Mouse (Mus musculus) adrenal gland, adult 8-10 months (tissue): ENCODE data around the gene Hnrnpf. TPM values are rescaled to one million over a fixed set of nuclear protein-coding genes. Genes with fewer than 3 reads are reported as not detected.

Experiments
- DNase-seq: peaks from one replicate; pipeline ENCODE4 v3.0.0; 2022
- microRNA-seq, 2 experiments: library from miRNA; unstranded; fragments of <30 nt; microRNA quantifications; one replicate each; pipeline ENCODE4 v1.2.0; 2022
- total RNA-seq, 4 experiments: library from RNA; stranded (reverse); gene quantifications; 2 replicates each; pipeline ENCODE4 v1.2.4; 2022

Gene Hnrnpf
- total RNA-seq, 4 experiments from 2014 or later = 293 to 348 (median 309) TPM

DNA sequence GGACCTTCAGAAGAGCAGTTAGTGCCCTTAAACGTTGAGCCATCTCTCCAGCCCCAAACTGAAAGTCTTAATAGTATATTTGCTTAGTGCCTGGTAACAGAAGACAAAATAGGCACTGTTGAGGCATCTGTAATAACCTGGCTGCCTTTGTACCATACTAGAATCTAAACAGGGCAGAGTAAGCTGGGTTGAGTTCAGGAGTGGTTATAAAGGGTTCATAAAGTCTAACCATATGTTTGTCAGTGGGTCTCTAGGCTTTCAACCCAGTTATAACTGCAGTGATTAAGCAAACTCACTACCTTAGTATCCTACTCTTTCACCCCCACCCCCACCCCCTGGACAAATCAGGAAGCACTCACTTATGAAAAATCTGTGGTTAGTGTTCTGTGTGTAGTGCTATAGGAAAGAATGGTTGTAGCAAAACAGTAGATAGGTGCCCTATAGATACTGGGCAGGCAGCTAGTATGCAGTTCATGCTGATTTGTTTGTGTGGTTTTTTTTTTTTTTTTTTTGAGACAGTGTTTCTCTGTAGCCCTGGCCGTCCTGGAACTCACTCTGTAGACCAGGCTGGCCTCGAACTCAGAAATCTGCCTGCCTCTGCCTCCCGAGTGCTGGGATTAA lies 26.9 kb downstream of the Hnrnpf start:
- no peak for DNase-seq

DNA sequence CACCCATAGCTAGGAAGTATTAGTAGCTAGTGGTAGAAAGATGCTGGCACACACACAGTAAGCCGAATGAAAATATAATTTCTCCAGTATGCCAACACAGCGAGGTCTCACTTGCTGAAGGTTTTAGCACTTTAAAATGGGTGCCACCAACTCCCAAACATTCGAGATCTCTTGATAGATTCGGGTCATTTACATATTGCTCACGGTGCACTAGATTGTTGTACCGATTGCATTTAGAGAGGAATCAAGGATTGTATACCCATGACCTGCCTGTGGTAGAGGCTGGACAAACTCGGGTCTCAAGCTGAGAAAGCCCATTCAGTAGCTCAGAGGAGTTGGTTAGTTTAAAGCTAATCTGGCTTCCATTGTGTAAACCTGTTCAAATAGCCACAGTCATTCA lies 27.8 kb downstream of the Hnrnpf start:
- DNase-seq = no peak

DNA sequence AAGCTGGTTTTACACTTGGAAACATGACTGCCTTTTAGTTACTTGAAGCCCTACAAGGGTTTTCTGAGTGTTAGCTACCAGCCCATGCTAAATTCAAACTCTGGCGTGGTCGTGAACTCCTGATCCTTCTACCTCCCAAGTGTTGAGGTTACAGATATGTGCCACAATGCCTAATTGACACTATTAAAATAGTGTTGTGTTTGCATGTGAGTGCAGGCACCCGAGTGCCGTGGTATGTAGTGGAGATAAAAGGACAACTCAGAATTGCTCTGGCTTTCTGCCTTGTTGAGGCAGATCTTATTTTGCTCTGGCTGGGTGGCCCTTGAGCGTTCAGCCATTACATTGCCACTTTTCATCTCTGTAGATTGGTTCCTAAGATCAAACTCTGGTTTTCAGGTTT lies 28.6 kb downstream of the Hnrnpf start:
- no peak for DNase-seq

DNA sequence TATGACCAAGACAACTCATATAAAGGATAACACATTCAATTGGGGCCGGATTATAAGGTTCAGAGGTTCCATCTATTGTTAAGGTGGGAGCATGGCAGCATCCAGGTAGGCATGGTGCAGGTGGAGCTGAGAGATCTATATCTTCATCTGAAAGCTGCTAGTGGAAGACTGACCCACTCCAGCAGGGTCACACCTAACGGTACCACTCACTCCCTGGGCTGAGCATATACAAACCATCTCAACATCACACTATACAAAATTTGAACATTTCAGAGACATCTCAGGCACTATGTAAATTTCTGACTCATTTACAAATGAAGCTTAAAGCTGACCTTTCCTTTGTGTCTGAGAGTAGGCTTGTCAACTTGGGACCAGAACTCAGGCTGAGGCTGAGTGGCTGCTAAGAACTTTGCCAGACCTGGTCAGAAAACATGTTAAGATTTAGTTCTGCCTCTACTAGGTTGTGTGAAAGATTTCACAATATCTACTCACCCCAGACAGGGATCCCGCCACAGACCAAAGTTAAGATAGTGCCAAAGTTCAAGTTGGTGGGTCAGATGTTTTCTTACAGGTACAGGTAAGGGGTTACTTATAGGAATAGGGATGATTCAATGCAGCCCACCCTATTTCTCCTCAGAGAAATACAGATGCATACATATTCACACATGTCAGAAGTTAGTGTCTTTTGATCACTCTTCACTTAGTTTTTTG lies 30.0 kb downstream of the Hnrnpf start:
- no peak for DNase-seq

DNA sequence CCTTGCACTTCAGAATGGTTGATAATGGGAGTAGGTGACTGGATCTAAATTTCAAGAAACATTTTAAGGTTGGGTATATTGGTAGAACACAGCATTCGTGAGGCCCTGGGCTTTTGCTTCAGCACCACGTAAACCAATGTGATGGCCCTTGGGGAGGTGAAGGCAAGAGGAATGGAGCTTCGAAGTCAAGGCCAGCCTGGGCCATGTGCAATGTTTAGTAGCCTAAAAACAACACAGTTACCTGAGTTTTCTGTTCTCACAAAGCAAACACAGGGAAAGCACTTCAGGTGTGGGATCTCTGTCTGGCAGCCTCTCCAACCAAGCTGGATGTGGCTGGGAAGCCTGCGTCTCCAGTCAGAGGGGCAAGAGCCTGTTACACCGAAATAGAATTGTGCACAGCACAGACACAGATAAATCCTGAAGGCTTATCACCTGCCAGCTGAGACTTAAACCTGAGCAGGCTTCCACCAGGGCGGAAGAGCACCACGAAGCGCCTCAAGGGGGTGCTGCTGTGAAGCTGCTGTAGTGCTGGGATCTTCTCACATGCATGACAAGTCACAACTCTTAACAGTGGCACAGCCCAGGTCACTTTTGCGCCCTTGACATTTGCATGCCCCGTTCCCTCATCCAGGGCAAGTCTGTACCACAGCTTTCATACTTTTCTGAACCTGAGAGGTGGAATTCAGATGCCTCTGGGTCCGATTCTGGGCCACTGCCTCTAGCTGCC lies 32.4 kb downstream of the Hnrnpf start:
- DNase-seq = no peak

DNA sequence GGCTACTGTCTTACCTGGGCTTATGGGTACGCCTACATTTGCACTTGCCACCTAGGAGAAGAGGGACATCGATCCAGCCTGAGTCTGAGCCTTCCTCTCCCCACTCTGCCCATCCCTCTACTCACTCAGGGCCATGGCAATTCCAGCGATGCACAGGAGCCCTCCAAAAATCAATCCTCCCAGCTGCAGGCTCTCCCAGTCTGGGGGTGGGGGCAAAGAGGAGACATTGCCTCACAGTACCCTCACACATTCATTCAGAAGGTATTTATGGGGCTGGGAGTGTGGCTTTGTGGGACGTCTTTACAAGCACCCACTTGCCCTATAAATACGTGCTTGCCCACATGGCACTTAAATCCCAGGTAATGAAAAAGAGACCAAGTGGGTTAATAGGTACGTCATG lies 34.2 kb downstream of the Hnrnpf start:
- DNase-seq = no peak

DNA sequence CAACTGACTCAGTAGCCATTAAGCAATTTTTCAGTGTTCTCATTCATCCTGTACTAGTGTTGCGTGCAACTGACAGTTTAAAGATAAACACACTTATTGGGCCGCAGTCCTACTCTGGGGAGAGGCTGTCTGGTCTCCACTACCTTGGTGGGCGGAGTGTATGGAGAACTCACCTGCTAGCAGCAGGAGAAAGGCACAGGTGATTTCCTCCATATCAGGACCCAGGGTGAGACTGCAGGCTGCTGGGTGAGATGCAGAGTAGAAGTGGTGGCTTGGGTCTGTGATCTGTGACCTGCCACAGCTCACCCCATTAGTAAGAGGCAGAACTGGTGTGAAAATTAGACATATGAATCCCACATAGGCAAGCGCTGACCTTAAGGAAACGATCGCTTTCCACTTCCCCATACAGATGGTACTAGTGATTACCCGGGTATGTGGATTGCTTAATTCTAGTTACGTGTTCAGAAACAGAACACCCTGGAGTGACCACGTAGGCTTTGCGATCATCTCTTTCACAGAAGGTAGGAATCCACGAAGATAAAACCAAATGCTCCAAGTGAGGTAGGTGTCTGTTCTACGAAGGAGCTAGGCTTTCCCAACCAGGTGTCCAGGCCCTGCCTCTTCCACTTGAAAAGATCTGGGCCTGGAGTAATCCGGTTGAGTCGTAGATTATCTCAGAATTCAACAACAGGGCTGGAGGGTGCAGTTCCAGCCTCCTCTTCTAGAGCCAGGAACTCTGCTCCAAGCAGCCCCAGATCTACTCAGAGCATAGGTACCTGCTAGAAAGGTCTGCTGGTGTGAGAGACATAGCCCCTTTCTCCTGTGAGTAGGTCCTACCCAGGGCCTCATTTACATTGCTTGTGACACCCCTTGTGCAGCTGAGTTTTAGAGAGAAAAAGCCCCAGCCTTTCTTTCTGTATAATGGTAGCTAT lies 35.8 kb downstream of the Hnrnpf start:
- DNase-seq = no peak

DNA sequence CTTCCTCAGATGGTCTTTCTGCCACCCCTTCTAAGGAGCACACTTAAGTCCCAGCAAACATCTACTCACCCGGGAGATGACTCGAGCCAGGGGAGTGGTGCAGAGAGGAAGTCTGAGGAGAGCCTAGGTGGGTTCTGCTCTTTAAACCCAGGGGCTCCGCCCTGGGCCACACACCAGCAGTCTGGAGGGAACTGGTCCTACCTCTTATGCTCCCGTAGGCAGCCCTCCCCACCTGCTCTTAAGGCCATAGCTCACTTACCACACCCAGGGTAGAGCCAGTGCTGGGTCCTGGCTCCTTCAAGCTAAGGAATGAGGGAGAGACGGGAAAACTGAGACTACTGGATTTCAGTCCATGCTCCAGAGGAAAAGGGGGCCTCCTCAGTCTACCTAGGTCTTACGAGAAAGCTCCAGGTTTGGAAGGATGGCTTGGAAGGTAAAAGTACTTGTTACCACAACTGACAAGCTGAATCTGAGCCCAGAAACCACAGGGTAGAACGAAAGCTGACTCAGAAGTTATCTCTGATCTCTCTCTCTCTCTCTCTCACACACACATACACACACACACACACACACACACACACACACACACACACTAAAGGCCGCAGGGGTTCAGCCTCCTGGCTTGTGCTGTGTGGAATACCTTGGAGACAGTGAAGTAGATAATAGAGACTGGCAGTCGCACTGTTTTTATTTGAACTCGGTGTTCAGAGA lies 37.3 kb downstream of the Hnrnpf start, which contains the start of gene Fxyd4:
Gene Fxyd4 (minus strand): TSS at position 471 of the 711 bp plus-strand sequence.
- no peak for DNase-seq

DNA sequence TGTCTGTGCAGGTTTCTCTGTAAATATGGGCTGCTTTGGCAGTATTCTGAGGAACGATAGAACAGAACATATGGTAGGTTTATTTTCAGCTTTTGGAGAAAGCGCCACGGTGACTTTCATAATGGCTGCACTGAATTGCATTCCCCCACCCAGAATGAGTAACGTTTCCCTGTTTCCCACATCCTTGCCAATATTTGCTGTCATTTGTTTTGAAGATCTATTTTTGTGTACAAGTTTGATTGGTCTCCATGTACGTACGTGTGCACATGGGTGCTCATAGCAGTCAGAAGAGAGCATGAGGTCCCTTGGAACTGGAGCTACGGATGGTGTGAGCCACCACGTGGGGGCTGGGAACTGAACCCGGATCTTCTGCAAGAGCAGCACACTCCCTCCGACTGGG lies 38.8 kb downstream of the Hnrnpf start:
- no peak for DNase-seq

DNA sequence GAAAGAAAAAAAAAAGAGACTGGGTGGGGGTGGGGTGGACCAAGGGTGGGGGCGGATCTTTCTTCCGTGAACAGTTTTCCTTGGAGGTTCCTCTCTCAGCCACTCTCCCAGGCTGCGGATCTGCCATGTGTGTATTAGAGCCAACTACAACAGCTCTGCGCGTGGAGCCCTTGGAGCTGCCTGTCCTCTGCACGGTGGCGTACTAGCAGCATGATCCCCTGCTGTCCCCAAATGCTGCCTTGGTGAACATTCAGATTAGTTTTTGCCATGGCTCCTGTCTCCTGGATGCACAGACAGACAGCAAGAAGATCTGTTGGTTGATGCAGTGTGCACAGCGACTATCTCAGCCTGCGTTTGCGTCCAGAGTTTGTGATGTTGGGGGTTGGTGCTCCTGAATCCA lies 42.6 kb downstream of the Hnrnpf start:
- no peak for DNase-seq

DNA sequence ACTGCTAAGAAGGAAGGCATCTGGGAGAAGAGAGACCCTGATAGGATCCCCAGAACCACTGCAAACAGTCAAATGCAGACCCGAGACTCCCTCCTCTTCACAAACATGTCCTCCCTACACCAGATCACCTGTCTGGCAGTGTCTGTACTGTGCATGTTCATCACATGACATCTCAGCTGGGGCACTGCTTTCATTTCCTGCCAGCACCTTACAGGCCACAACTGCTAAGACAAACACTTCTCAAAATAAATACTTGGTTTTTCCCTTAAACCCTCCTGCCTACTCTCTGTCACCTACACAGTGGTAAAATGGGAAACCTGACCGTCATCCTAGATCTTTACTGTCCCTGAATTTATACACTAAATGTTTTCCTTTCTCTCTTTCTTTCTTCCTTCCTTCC lies 43.8 kb downstream of the Hnrnpf start:
- DNase-seq = no peak

DNA sequence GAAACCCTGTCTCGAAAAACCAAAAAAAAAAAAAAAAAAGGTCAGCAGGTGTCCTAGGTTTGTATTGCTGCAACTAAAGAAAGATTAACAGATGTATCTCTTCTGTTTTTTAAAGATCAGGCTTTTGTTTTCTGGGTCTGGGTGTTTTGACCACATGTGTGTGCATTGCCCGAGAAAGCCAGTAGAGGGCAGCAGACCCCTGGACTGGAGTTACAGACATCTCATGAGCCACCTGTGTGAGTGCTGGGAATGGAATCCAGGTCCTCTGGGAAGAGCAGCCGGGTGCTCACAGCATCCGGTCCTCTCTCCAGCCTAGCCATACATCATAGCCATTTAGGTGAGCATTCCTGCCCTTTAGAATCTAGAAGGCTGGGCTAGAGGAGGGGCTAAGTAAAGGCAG lies 52.2 kb downstream of the Hnrnpf start:
- no peak for DNase-seq

DNA sequence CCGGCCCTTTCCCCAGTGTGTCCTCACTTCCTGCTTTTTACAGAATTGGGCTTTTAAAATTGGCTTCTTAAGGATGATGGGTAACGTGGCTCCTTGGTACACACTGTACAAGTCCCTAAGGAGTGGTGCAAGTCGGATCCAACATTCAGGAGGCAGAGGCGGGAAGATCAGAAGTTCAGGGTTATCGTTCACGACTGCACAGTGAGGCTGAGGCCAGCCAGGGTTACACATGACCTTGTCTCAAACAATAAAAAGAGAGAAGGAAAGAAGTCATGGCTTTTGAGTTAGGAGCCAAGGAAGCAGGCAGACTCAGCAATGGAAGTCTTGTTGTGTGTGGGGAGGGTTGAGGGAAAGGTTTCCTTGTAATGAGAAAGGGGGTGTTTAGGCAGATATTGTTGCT lies 56.0 kb downstream of the Hnrnpf start:
- peak; percentile 37 for DNase-seq

DNA sequence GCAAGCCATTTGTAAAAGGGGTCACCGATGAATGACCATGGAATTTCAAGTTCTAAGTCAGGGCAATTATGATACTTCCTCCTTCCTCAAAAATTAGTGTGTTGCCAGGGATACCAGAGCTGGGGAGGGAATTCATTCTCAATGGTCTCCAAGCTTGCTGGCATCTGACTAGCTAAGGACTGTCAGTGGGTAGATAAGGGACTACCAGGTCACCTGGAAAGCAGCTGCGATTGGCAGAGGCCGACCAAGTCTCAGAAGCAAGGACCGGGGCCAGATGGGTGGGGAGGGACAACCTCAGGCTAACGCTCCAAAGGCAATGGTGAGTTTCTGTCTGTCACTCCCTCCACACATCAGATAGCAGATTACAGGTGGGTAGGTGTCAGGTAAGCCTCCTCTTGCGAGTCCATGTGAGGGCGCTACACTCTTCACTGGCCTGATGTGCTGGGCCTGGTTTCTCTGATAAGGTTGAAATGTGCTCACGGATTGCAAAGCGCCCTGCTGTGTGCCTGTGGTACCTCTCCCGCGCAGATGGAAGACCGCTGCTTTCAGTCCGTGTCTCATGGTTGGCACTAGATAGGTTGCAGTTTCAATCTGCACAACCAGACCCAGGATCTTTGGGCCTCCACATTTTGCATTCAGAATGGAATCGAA lies 56.9 kb downstream of the Hnrnpf start:
- no peak for DNase-seq

DNA sequence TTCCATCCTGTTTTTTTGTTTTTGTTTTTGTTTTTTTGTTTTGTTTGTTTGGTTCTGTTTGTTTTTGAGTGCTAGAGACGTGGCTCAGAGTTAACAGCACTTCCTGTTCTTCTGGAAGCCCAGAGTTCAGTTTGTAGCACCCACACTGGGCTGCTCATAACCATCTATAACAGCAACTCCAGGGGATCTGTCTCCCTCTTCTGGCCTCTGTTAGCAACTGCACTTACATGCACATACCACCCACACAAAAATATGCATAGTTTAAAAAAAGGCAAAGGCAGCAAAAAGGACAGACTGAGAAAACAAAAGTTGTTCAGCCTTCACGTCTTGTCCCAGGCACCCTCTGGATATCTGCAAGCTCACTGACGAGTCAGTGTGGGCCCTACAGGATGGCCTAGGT lies 63.1 kb downstream of the Hnrnpf start:
- no peak for DNase-seq

DNA sequence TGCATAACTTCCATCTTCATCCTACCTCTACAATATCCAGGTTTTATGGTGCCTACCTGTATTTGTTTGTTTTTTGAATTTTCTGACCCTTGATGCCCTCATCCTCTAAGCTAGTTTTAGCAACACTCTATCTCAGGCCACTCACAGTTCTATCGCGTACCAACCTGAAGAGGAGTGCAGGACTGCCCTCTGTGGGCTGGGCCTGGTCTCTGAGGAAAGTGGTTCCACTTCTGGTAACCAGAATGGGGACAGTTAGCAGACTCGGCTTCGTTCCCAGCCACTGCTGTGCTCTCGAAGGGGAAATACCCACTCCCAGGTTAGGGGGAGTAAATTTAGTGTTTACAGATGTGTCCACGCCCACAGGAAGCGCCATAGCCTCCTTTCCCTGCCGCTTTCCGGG lies 66.6 kb downstream of the Hnrnpf start:
- no peak for DNase-seq

Small RNA genes lying within 50 kb of the gene (microRNA-seq; reads per million reads assigned to microRNA genes)
- 0 reads per million in 2 experiments for gene Gm25535

Other genes with a start within 250 kb of the Hnrnpf start
- 10 to 100 TPM; 28.8 to 41.7 (median 38.3) TPM for gene Zfp637, start 59.1 kb upstream of the Hnrnpf start, total RNA-seq
- 1 to 10 TPM; 1.9 to 5.6 (median 5.0) TPM for gene Zfp239, start 38.2 kb upstream of the Hnrnpf start, total RNA-seq
- not detected for gene Fxyd4, start 37.4 kb downstream of the Hnrnpf start, total RNA-seq
- 1 to 10 TPM in 1 of 4 experiments, under 1 TPM in 3; 0.52 to 1.3 (median 0.79) TPM for gene Rasgef1a, start 111.1 kb downstream of the Hnrnpf start, total RNA-seq
- gene Csgalnact2, start 238.8 kb downstream of the Hnrnpf start, total RNA-seq = 10 to 100 TPM; 18.8 to 26.8 (median 23.1) TPM